Comparison of ENCODE assay signal across 8 mouse cellular contexts in the genomic region with DNA sequence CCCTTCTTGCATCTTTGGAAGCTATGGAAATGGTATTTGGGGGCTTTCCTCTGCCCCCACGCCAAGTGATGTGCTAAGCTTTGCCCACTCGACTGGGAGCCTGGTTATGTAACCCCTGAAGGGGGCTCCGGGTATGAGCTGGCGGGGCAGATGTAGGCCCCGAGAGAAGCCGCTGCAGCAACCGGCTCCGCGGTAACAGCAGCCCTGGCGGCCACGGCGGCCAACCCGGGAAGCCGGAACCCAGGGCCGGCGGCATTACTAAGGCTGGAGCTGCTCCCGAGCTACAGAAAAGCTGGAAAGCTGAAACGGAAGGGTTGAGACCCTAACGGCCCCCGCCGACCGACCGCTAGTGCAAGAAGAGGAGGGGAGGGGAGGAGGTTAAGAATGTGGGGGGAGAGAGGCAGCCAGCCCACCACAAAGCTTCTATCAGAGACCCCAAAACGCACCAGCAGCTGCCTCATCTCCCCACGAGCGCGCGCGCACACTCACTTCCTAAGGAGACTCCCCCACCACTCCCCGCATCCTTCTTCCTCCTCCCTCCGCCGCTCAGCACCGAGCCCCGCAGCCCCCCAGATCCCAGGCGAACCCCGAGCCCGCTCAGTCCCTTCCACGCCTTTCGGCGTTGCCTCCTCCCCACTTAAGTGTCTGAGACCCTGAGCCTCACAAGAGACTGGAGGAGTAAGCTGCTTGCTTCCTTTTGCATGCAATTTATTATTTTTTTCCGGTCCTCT. TPM values are rescaled to one million over a fixed set of nuclear protein-coding genes. Genes with fewer than 3 reads are reported as not detected.
DNase-seq lines count a peak whose midpoint lies in the region; ATAC-seq and TF ChIP-seq lines count a peak whose summit lies in the region.

No protein-coding gene starts in this region.

- H3K36me3 ChIP-seq in intestine, postnatal 0 days (ENCODE audit: control insufficient read depth, insufficient read depth), result peaks cover 5% of the 10 kb centered on the region
- H3K36me3 ChIP-seq in liver, embryonic 11.5 days (ENCODE audit: control insufficient read depth, insufficient read depth, low read length), result no peaks in the 10 kb centered on the region
- no peaks in the 10 kb centered on the region for H3K36me3 ChIP-seq in midbrain, embryonic 16.5 days (ENCODE audit: control insufficient read depth, insufficient read depth, low read length)
- no peaks in the 10 kb centered on the region for H3K36me3 ChIP-seq in stomach, embryonic 16.5 days (ENCODE audit: control insufficient read depth, insufficient read depth, low read length)

- intact Hi-C loops in heart, postnatal 25 days (cut with DNase I), result loop anchor here (2.0 kb wide), 1 partner anchor 23 kb away; no protein-coding TSS in a partner anchor

- WGBS in cerebellum, adult 2 months, result under 1% methylated on average over 41 of the region's 41 CpGs
- WGBS in intestine, postnatal 0 days, result under 1% methylated on average over 40 of the region's 41 CpGs
- WGBS in liver, embryonic 11.5 days, result under 1% methylated on average over 40 of the region's 41 CpGs
- WGBS in midbrain, embryonic 16.5 days, result under 1% methylated on average over 41 of the region's 41 CpGs
- WGBS in stomach, embryonic 16.5 days, result under 1% methylated on average over 41 of the region's 41 CpGs

- TF ChIP-seq POLR2A in cerebellum, adult 2 months (IDR thresholded peaks at IDR 0.05; ENCODE audit: borderline replicate concordance, insufficient read depth, low read length), result no peak

- peak overlapping the region; percentile 98 for H3K4me2 ChIP-seq in intestine, postnatal 0 days (replicated peaks; ENCODE audit: low read depth)
- H3K4me2 ChIP-seq in liver, embryonic 11.5 days, result peak overlapping the region; percentile 99
- peak overlapping the region; percentile 90 for H3K4me2 ChIP-seq in midbrain, embryonic 16.5 days (ENCODE audit: low read length)
- peak overlapping the region; percentile 99 for H3K4me2 ChIP-seq in stomach, embryonic 16.5 days (ENCODE audit: low read depth, low read length)

- TF ChIP-seq CTCF in cerebellum, adult 2 months (IDR thresholded peaks at IDR 0.05; ENCODE audit: borderline replicate concordance, insufficient read depth, low read depth, low read length), result no peak
- TF ChIP-seq CTCF in intestine, postnatal 0 days (IDR thresholded peaks at IDR 0.05; ENCODE audit: low read depth), result no peak

- H3K4me1 ChIP-seq in cerebellum, adult 2 months (ENCODE audit: control insufficient read depth, insufficient read depth, low read length), result peaks cover 11% of the 10 kb centered on the region
- H3K4me1 ChIP-seq in intestine, postnatal 0 days (replicated peaks; ENCODE audit: control insufficient read depth, insufficient read depth, low read length), result peaks cover 10% of the 10 kb centered on the region; the same call in 1 of the 2 replicates
- peaks cover 30% of the 10 kb centered on the region for H3K4me1 ChIP-seq in liver, embryonic 11.5 days (replicated peaks; ENCODE audit: control insufficient read depth, insufficient read depth, low read length)
- peaks cover 46% of the 10 kb centered on the region for H3K4me1 ChIP-seq in midbrain, embryonic 16.5 days (ENCODE audit: control insufficient read depth, insufficient read depth, low read length)
- H3K4me1 ChIP-seq in stomach, embryonic 16.5 days (ENCODE audit: control insufficient read depth, insufficient read depth, low read length), result peaks cover 22% of the 10 kb centered on the region

- H3K27ac ChIP-seq in cerebellum, adult 2 months (ENCODE audit: insufficient read depth, low read length), result peak overlapping the region; percentile 98
- H3K27ac ChIP-seq in intestine, postnatal 0 days (ENCODE audit: low read depth, low read length), result peak overlapping the region; percentile 76; the same call in 1 of the 2 replicates
- peak overlapping the region; percentile 20; the same call in 1 of the 2 replicates for H3K27ac ChIP-seq in liver, embryonic 11.5 days (ENCODE audit: low read depth, low read length)
- H3K27ac ChIP-seq in midbrain, embryonic 16.5 days (ENCODE audit: low read length), result peak overlapping the region; percentile 70
- H3K27ac ChIP-seq in stomach, embryonic 16.5 days (ENCODE audit: low read length), result peak overlapping the region; percentile 32; the same call in 1 of the 2 replicates

- H3K4me3 ChIP-seq in cerebellum, adult 2 months (replicated peaks; ENCODE audit: insufficient read depth, low read depth, low read length), result peak overlapping the region; percentile 99
- H3K4me3 ChIP-seq in intestine, postnatal 0 days (ENCODE audit: low read depth, low read length), result peak overlapping the region; percentile 70
- H3K4me3 ChIP-seq in liver, embryonic 11.5 days (ENCODE audit: low read depth, low read length), result peak overlapping the region; percentile 71
- H3K4me3 ChIP-seq in midbrain, embryonic 16.5 days (ENCODE audit: low read depth, low read length), result peak overlapping the region; percentile 74
- peak overlapping the region; percentile 74 for H3K4me3 ChIP-seq in stomach, embryonic 16.5 days (replicated peaks; ENCODE audit: low read length)

- ATAC-seq in intestine, postnatal 0 days, result 0 out of 2 replicates have a peak, but pooled peaks have one; percentile 22
- no peak; the same call in 1 of the 2 replicates for ATAC-seq in liver, embryonic 11.5 days (replicated peaks; ENCODE audit: low FRiP score)
- ATAC-seq in midbrain, embryonic 16.5 days, result no peak
- ATAC-seq in stomach, embryonic 16.5 days (ENCODE audit: insufficient read depth, low FRiP score), result peak; percentile 46; the same call in 1 of the 2 replicates

- H3K9ac ChIP-seq in intestine, postnatal 0 days (ENCODE audit: low read depth, low read length), result peak overlapping the region; percentile 68
- H3K9ac ChIP-seq in liver, embryonic 11.5 days (ENCODE audit: low read depth, low read length), result peak overlapping the region; percentile 76
- peak overlapping the region; percentile 80 for H3K9ac ChIP-seq in midbrain, embryonic 16.5 days (ENCODE audit: low read depth, low read length)
- H3K9ac ChIP-seq in stomach, embryonic 16.5 days (ENCODE audit: low read length), result peak overlapping the region; percentile 87

- H3K27me3 ChIP-seq in cerebellum, adult 2 months (ENCODE audit: control insufficient read depth, insufficient read depth, low read length), result no peaks in the 10 kb centered on the region
- no peaks in the 10 kb centered on the region for H3K27me3 ChIP-seq in intestine, postnatal 0 days (replicated peaks; ENCODE audit: control insufficient read depth, insufficient read depth, low read length)
- peaks cover 3% of the 10 kb centered on the region for H3K27me3 ChIP-seq in liver, embryonic 11.5 days (replicated peaks; ENCODE audit: control insufficient read depth, insufficient read depth, low read length)
- H3K27me3 ChIP-seq in midbrain, embryonic 16.5 days (ENCODE audit: control insufficient read depth, insufficient read depth, low read depth, low read length), result no peaks in the 10 kb centered on the region
- no peaks in the 10 kb centered on the region for H3K27me3 ChIP-seq in stomach, embryonic 16.5 days (ENCODE audit: control insufficient read depth, insufficient read depth, low read length)

- peak; percentile 57 to 74 for DNase-seq in heart, adult 18-20 months
- DNase-seq in heart, postnatal 25 days (ENCODE audit: low spot score), result no peak
- DNase-seq in cerebellum, adult 2 months, result peak; percentile 65 to 76
- peak; percentile 53 to 66 for DNase-seq in frontal cortex, postnatal 36 days (ENCODE audit: low spot score in 2 of 2)
- peak; percentile 76 for DNase-seq in liver, embryonic 11.5 days (ENCODE audit: low spot score)

- no peaks in the 10 kb centered on the region for H3K9me3 ChIP-seq in intestine, postnatal 0 days (ENCODE audit: control insufficient read depth)
- H3K9me3 ChIP-seq in liver, embryonic 11.5 days (ENCODE audit: control insufficient read depth, low read length), result no peaks in the 10 kb centered on the region
- no peaks in the 10 kb centered on the region for H3K9me3 ChIP-seq in midbrain, embryonic 16.5 days (replicated peaks; ENCODE audit: control insufficient read depth, low read length, poor library complexity, severe bottlenecking)
- no peaks in the 10 kb centered on the region for H3K9me3 ChIP-seq in stomach, embryonic 16.5 days (replicated peaks; ENCODE audit: control insufficient read depth, low read length)

RNA-seq across cellular contexts. Expression of a gene that starts 1.4 kb away (rescaled TPM):
- total RNA-seq in heart, adult 18-20 months (2021), result 10 to 100 TPM; 10.6 to 14.2 TPM
- total RNA-seq in heart, postnatal 25 days (2021), result 10 to 100 TPM; 15.4 to 16.8 TPM
- polyA plus RNA-seq in cerebellum, adult 2 months (2012; rRNA removed), result 27.5 and 29.4 TPM in 2 replicates
- polyA plus RNA-seq in intestine, postnatal 0 days (2015; fragmentation: Nextera tagmentation; extraction: Ambion mirVana), result 7.6 and 8.6 TPM in 2 replicates
- polyA plus RNA-seq in liver, embryonic 11.5 days (2014; fragmentation: Nextera tagmentation; extraction: Ambion mirVana), result 46.8 and 48.8 TPM in 2 replicates
- 117 and 123 TPM in 2 replicates for polyA plus RNA-seq in midbrain, embryonic 16.5 days (2015; fragmentation: Nextera tagmentation; extraction: Ambion mirVana)
- 33.2 and 37.4 TPM in 2 replicates for polyA plus RNA-seq in stomach, embryonic 16.5 days (2015; fragmentation: Nextera tagmentation; extraction: Ambion mirVana)

RNA-seq across cellular contexts. Expression of a gene that starts 26.7 kb away (rescaled TPM):
- total RNA-seq in heart, adult 18-20 months (2021), result 10 to 100 TPM; 12.2 to 12.5 TPM
- 10 to 100 TPM; 15.1 to 16.1 TPM for total RNA-seq in heart, postnatal 25 days (2021)
- 20.7 and 21.4 TPM in 2 replicates for polyA plus RNA-seq in cerebellum, adult 2 months (2012; rRNA removed)
- 36.8 and 42.5 TPM in 2 replicates for polyA plus RNA-seq in intestine, postnatal 0 days (2015; fragmentation: Nextera tagmentation; extraction: Ambion mirVana)
- polyA plus RNA-seq in liver, embryonic 11.5 days (2014; fragmentation: Nextera tagmentation; extraction: Ambion mirVana), result 8.6 and 9.6 TPM in 2 replicates
- polyA plus RNA-seq in midbrain, embryonic 16.5 days (2015; fragmentation: Nextera tagmentation; extraction: Ambion mirVana), result 9.3 and 10.7 TPM in 2 replicates
- 16.6 and 18.3 TPM in 2 replicates for polyA plus RNA-seq in stomach, embryonic 16.5 days (2015; fragmentation: Nextera tagmentation; extraction: Ambion mirVana)

RNA-seq across cellular contexts. Expression of a gene that starts 58.6 kb away (rescaled TPM):
- total RNA-seq in heart, adult 18-20 months (2021), result not detected
- total RNA-seq in heart, postnatal 25 days (2021), result not detected
- polyA plus RNA-seq in cerebellum, adult 2 months (2012; rRNA removed), result 0.23 and 0.73 TPM in 2 replicates
- polyA plus RNA-seq in intestine, postnatal 0 days (2015; fragmentation: Nextera tagmentation; extraction: Ambion mirVana), result 0.43 TPM in 1 of 2 replicates, not detected in the other
- polyA plus RNA-seq in liver, embryonic 11.5 days (2014; fragmentation: Nextera tagmentation; extraction: Ambion mirVana), result not detected in 2 replicates
- polyA plus RNA-seq in midbrain, embryonic 16.5 days (2015; fragmentation: Nextera tagmentation; extraction: Ambion mirVana), result 0.62 and 1.7 TPM in 2 replicates
- polyA plus RNA-seq in stomach, embryonic 16.5 days (2015; fragmentation: Nextera tagmentation; extraction: Ambion mirVana), result 1.0 TPM in 1 of 2 replicates, not detected in the other

Comparison
In these comparisons a context has a peak if more than half of its experiments do, and no peak if none do; other contexts are left out.
1. H3K27ac ChIP-seq: peak in every context shown above with its lines; median percentile 98 in cerebellum, adult 2 months; 76 in intestine, postnatal 0 days; 70 in midbrain, embryonic 16.5 days; 32 in stomach, embryonic 16.5 days; 20 in liver, embryonic 11.5 days.
2. ATAC-seq: peak in intestine, postnatal 0 days (single experiment) and stomach, embryonic 16.5 days (single experiment); none in liver, embryonic 11.5 days (single experiment) and midbrain, embryonic 16.5 days (single experiment).
3. Peak in every context shown above with its lines, with median percentiles within 50 percentile points of each other: H3K4me3 ChIP-seq, H3K4me2 ChIP-seq and H3K9ac ChIP-seq.